Mouse (Mus musculus): ENCODE measurements around the gene Stab2.

Gene Stab2

GRCm38 (mm10) chr10:87007385-87008214 is at the start of gene Stab2:
TSS of gene Stab2 (minus strand) at chr10:87008025.
- no peak for DNase-seq

DNA sequence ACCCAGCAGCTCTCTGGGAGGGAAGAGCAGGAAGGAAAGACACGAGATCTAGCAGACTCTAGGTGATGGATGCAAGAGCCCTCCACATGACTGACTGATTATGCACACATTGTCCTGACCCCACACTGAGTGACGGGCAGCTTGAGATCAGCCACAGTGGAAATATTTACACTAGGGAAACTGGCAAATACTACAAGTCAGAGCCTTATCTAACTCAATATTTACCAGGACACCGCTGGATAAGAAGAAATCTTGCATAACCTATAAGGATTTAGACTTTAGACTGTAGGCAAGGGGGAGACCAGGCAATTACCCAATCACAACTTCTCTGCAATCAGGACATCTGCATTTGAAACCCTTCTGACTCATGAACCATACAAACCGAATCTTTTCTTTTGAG is 43.9 kb upstream of the Stab2 start:
- no peak for DNase-seq

DNA sequence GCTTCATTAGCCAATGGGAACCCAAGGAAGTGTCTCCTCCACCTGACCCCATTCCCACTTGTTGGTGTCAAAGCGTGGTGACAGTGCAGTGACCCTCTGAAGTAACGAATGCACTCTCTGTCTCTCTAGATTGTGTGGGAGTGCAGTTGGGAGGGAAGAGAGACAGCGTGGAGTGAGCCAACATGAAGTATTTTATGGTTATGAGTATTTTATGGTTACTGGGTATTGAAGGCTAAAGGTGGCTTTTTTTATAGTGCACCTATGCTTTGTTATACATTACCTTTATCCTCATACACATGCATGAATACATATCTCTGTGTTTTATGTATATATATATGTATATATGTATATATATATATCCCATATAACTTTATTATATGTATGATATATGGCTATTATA is 41.4 kb upstream of the Stab2 start:
- no peak for DNase-seq

- no peak for DNase-seq
These were observed 39.2 kb upstream of the Stab2 start for GRCm38 (mm10) chr10:87046931-87047468.

DNA sequence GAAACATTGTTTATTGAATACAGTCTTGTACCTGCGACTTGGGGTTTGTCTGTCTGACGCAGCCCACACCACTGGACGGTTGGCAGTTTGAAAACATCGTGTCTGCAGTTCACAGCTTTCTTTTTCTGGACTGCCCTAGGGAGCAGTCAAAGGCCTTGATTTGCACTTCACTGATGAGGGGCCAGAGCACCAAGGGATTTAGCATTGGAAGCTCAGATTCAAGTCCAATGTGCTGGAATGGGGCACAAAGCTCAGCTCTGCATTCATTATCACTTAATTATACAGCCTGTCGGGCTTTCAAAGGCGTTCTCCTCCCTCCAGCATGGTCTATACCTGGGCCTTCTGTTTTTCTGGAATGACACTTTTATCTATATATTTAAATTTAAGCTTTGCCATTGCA is 38.6 kb upstream of the Stab2 start:
- no peak for DNase-seq

DNA sequence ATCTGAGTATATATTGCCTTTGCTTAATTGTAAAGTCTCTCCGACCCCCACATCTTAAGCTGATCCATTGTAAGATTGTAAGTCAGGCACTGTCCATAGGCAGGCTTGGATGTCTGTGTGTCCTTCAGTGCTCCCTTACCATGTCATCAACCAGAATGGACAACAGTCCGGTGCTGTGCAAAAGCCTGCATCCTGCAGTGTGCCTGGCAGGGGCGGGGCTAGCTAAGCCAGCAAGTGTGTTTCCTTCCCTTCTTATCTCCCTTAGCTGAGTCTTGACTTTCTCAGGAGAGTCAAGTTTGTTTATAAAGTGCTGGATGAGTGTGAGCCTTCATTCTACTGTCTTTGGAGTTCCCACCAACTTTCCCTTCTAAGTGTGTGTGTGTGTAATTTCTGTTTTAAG is 37.4 kb upstream of the Stab2 start:
- DNase-seq: no peak

- DNase-seq: no peak
These were observed 33.4 kb upstream of the Stab2 start for GRCm38 (mm10) chr10:87041265-87041664.

- DNase-seq: no peak
These were observed 32.0 kb upstream of the Stab2 start for GRCm38 (mm10) chr10:87039800-87040199.

GRCm38 (mm10) chr10:87039340-87039739 is 31.5 kb upstream of the Stab2 start:
- DNase-seq: no peak

- no peak for DNase-seq
These were observed 29.2 kb upstream of the Stab2 start for GRCm38 (mm10) chr10:87037062-87037461.

GRCm38 (mm10) chr10:87036271-87036703 is 28.5 kb upstream of the Stab2 start:
- no peak for DNase-seq

- DNase-seq: no peak
These were observed 28.0 kb upstream of the Stab2 start for GRCm38 (mm10) chr10:87035866-87036265.

DNA sequence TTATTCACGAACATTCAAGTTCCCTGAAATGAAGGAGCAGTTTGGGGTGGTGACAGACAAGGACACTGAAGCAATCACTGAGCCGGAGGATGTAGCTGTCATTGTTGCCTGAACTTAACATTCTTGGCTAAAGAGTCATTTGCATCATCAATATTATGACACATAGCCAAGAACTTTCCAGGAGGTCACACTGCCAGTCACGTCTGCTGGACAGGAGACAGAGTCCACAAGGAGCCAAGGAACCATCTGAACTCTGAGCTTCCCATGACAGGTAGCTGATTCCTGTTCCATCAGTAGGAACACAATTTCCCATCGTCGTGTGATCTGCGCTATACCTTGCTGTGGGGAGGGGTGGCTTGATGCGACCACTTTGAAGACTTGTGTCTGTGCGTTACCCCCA is 24.9 kb upstream of the Stab2 start:
- DNase-seq: no peak

GRCm38 (mm10) chr10:87024884-87025283 is 17.1 kb upstream of the Stab2 start:
- DNase-seq: peak; percentile 30 to 37

DNA sequence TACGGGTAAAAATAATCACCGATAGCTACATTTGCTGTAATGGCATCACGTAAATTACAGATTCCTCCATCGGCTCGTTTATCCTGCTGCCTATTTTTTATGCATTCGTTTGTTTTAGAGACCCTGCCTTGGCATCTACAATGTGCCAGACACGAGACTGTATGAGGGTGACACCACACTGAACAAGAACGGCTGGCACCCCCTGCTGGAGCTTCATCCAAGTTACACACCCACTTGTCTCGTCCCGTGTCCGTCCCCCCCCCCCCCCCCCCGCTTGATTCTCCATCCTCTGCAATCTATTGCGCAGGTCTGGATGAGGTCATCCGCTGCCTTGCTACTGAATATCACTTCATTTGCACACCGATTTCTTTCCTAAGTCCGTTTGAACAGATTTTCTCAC is 12.9 kb upstream of the Stab2 start:
- DNase-seq: no peak

- DNase-seq: no peak
These were observed 11.1 kb upstream of the Stab2 start for GRCm38 (mm10) chr10:87018876-87019275.

GRCm38 (mm10) chr10:87016151-87016692 is 8.4 kb upstream of the Stab2 start:
- DNase-seq: no peak

GRCm38 (mm10) chr10:87015403-87015802 is 7.6 kb upstream of the Stab2 start:
- DNase-seq: no peak

- no peak for DNase-seq
These were observed 6.7 kb upstream of the Stab2 start for GRCm38 (mm10) chr10:87014391-87014965.

- DNase-seq: no peak
These were observed 4.3 kb upstream of the Stab2 start for GRCm38 (mm10) chr10:87012087-87012486.

DNA sequence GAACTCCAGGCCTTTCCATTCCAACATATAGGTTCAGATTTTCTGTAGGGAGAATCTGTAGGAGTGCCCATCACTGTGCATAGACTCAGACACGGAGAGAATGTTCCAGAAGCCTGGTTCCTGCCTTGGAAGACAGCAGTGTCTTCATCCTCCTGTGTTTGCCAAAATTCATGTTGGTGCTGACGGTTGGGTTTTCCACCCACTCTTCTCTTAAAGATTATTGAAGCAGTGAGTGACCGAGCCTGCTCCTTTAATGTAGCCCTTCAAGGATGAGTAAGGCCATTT is 332 bp upstream of the Stab2 start:
- DNase-seq: no peak

DNA sequence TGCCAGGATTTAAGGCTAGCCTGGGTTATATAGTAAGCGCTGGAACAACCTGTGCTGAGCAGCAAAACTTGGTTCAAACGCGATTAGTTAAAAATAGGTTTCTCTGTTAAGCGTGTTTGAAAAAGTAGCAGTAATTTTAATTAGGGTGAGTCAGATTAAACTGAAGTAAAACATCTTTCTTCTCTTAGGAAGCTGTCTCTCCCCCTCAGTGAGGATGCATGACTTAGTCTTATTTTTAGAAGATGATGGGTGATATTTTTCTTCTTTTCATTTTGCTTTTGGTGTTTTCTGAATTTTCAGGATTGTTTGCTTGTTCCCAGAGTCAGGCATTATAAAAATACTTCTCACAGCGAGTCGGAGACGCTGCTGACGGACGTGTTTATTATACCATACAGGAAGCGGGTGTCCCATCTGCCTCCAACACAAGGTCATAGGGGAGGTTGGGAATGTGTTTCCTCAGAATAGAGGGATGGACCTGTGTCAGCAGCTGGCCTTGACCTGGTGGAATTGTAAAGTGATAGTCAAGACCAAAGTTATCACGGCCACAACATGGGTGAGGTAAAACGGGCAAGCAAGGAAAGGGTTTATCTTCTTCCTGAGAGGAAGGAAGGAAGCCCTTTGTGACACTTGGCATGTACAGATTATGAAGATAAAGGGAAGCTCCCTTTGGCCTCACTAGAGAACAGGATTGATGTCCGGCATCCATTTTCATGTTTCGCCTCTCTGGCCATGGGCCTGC is 15.4 kb downstream of the Stab2 start:
- DNase-seq: no peak

DNA sequence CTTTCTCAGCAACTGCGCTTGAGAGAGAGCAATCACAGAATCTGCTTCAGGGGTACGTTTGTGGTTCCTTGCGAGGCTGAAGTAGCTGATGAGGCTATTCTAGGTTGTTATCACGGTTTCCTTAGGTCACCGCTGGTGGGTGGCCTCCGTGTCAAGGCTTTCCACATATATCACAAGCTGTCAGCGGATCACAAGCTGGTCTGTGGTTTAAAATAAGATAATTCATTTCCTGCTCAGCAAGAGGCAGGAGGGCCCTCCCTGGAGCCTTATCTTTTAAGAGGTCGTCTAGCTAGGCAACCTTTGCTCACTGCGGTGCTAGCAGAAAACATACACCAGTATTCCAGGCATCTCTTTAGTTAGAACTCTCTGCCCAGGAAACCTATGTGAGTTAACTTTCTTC is 17.2 kb downstream of the Stab2 start:
- no peak for DNase-seq

GRCm38 (mm10) chr10:86989838-86990237 is 18.0 kb downstream of the Stab2 start:
- DNase-seq: no peak

Measured in thymus, adult 18-20 months (tissue).